Mouse (Mus musculus) liver, postnatal 0 days (tissue): Measurements from ENCODE around the gene Lars2.

ENCODE experiments used
- CTCF ChIP-seq: sonication (generic); IDR thresholded peaks from 2 replicates; pipeline ENCODE4 v1.5.1; 2016; ENCODE audit warnings: antibody characterized with exemption, low read depth
- EP300 ChIP-seq: IDR thresholded peaks from 2 replicates; pipeline ENCODE4 v1.6.1; 2016; ENCODE audit warnings: antibody characterized with exemption, low read depth, mild to moderate bottlenecking

DNA sequence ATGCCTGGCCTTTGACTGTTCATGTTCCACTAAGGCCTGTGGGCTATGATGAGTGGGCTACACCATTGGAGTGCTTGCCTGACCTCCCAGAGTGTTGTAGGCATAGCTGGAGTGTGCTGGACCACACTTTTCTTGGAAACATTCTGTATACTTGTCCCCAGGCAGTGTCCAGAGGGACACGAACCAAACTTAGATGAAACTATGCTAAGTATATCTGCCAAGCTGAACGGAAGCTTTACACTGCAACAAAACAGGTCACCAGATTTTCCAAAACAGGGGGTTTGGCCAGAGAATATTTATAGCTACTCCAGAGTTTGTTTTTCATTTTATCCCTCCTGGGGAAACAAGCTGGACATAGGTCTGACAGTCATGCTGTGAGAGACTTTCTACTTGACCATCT, 122.3 kb downstream of the Lars2 start:
- TF ChIP-seq CTCF (no peak), EP300 (no peak)
